ENCODE assay signal across 8 mouse cellular contexts in the genomic region with DNA sequence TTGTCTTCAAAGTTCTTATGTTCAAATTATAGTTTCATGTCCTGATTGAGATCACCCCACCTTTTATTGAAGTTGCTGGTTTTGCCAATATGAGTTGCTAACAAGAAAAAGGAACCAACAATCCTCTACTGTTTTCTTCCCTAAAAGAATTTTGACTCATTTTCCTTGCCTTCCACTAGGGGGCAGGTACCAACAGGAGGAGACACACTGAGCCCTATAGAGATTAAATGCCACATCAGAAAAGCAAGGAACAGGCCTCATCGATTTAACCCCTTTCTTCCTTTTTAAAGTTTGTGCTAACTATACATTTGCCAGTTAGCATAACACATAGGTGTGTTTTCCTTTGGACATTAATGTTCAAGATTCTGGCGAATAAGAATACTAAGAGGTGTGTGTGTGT. TPM values are rescaled to one million over a fixed set of nuclear protein-coding genes. Genes with fewer than 3 reads are reported as not detected.
DNase-seq lines count a peak whose midpoint lies in the region; ATAC-seq and TF ChIP-seq lines count a peak whose summit lies in the region.

No protein-coding gene starts in this region.

- no peak overlapping the region for H3K27ac ChIP-seq in thymus, adult 2 months (ENCODE audit: control insufficient read depth, insufficient read depth, low read length)

- peak; percentile 35 for DNase-seq in heart, adult 8-10 months (ENCODE audit: low spot score)
- no peak for DNase-seq in heart, postnatal 25 days (ENCODE audit: low spot score)
- DNase-seq in thymus, postnatal 0 days (ENCODE audit: low spot score): peak; percentile 45
- DNase-seq in thymus, adult 2 months: no peak
- DNase-seq in induced T-regulatory cell, adult 2 months (ENCODE audit: low read depth): peak; percentile 80
- no peak for DNase-seq in cerebellum, postnatal 4 days (ENCODE audit: low spot score in 2 of 2)
- no peak for DNase-seq in cerebellum, adult 11-12 months

- TF ChIP-seq POLR2A in thymus, adult 2 months (IDR thresholded peaks at IDR 0.05; ENCODE audit: control insufficient read depth, extremely low read depth, insufficient read depth, low read length, poor library complexity): no peak

- intact Hi-C loops in heart, postnatal 25 days (cut with DNase I): loop anchor here (2.0 to 10.0 kb wide), 2 partner anchors 321 to 357 kb away; no protein-coding TSS in a partner anchor

- H3K4me1 ChIP-seq in thymus, adult 2 months (replicated peaks; ENCODE audit: control insufficient read depth, insufficient read depth, low read length): no peaks in the 10 kb centered on the region; the same call in 1 of the 2 replicates

- no peak for TF ChIP-seq CTCF in thymus, adult 2 months (IDR thresholded peaks at IDR 0.05; ENCODE audit: borderline replicate concordance, control insufficient read depth, extremely low read depth, insufficient read depth, low read length, poor library complexity)

- no peak for ATAC-seq in erythroblast, adult 5-6 weeks (replicated peaks; ENCODE audit: low FRiP score, poor library complexity, severe bottlenecking)

- WGBS in thymus, adult 2 months: 33% methylated on average over 2 of the region's 2 CpGs

- no peaks in the 10 kb centered on the region for H3K36me3 ChIP-seq in thymus, adult 2 months (ENCODE audit: control insufficient read depth, insufficient read depth, low read length)

- no peak overlapping the region for H3K4me3 ChIP-seq in thymus, adult 2 months (ENCODE audit: control insufficient read depth, insufficient read depth, low read length)

- no peaks in the 10 kb centered on the region for H3K27me3 ChIP-seq in thymus, adult 2 months (ENCODE audit: control insufficient read depth, insufficient read depth, low read length)

RNA-seq across cellular contexts. Expression of a gene that starts 2.4 kb away (rescaled TPM):
- total RNA-seq in heart, adult 8-10 months (2022): under 1 TPM in 3 of 4 experiments, not detected in 1; 0.27 to 0.63 (median 0.28) TPM
- under 1 TPM; 0.48 to 0.49 TPM for total RNA-seq in heart, postnatal 25 days (2021)
- polyA plus RNA-seq in thymus, postnatal 0 days (2015; fragmentation: Nextera tagmentation; extraction: Ambion mirVana): 1.8 and 2.7 TPM in 2 replicates
- polyA plus RNA-seq in thymus, adult 2 months (2012; rRNA removed): 2.4 and 3.7 TPM in 2 replicates
- 4.8 and 8.2 TPM in 2 replicates for total RNA-seq in erythroblast, adult 5-6 weeks (2015; ENCODE audit: low replicate concordance)
- 1.5 and 4.5 TPM in 2 replicates for total RNA-seq in erythroblast, adult 5-6 weeks (2017; ENCODE audit: low replicate concordance)

RNA-seq across cellular contexts. Expression of a gene that starts 21.8 kb away (rescaled TPM):
- 10 to 100 TPM in 3 of 4 experiments, 1 to 10 TPM in 1; 9.6 to 11.7 (median 10.9) TPM for total RNA-seq in heart, adult 8-10 months (2022)
- total RNA-seq in heart, postnatal 25 days (2021): 10 to 100 TPM in 1 of 2 experiments, 1 to 10 TPM in 1; 9.8 to 13.0 TPM
- 26.8 and 28.0 TPM in 2 replicates for polyA plus RNA-seq in thymus, postnatal 0 days (2015; fragmentation: Nextera tagmentation; extraction: Ambion mirVana)
- polyA plus RNA-seq in thymus, adult 2 months (2012; rRNA removed): 5.1 and 5.4 TPM in 2 replicates
- total RNA-seq in erythroblast, adult 5-6 weeks (2015; ENCODE audit: low replicate concordance): 1.7 and 5.6 TPM in 2 replicates
- 0.98 and 3.5 TPM in 2 replicates for total RNA-seq in erythroblast, adult 5-6 weeks (2017; ENCODE audit: low replicate concordance)

RNA-seq across cellular contexts. Expression of a gene that starts 43.6 kb away (rescaled TPM):
- total RNA-seq in heart, adult 8-10 months (2022): under 1 TPM in 1 of 4 experiments, not detected in 3; 0.14 TPM
- total RNA-seq in heart, postnatal 25 days (2021): not detected
- polyA plus RNA-seq in thymus, postnatal 0 days (2015; fragmentation: Nextera tagmentation; extraction: Ambion mirVana): 0.31 and 0.36 TPM in 2 replicates
- 0.87 and 0.98 TPM in 2 replicates for polyA plus RNA-seq in thymus, adult 2 months (2012; rRNA removed)
- total RNA-seq in erythroblast, adult 5-6 weeks (2015; ENCODE audit: low replicate concordance): not detected in 2 replicates
- total RNA-seq in erythroblast, adult 5-6 weeks (2017; ENCODE audit: low replicate concordance): 0.28 and 1.3 TPM in 2 replicates

RNA-seq across cellular contexts. Expression of a gene that starts 43.9 kb away (rescaled TPM):
- 1 to 10 TPM; 4.1 to 6.4 (median 5.2) TPM for total RNA-seq in heart, adult 8-10 months (2022)
- total RNA-seq in heart, postnatal 25 days (2021): 1 to 10 TPM; 3.5 to 4.2 TPM
- polyA plus RNA-seq in thymus, postnatal 0 days (2015; fragmentation: Nextera tagmentation; extraction: Ambion mirVana): 4.8 and 5.8 TPM in 2 replicates
- polyA plus RNA-seq in thymus, adult 2 months (2012; rRNA removed): 6.8 and 7.9 TPM in 2 replicates
- 0.96 and 1.7 TPM in 2 replicates for total RNA-seq in erythroblast, adult 5-6 weeks (2015; ENCODE audit: low replicate concordance)
- 2.4 and 4.6 TPM in 2 replicates for total RNA-seq in erythroblast, adult 5-6 weeks (2017; ENCODE audit: low replicate concordance)

Comparison
In these comparisons a context has a peak if more than half of its experiments do, and no peak if none do; other contexts are left out.
1. DNase-seq: peak in heart, adult 8-10 months (single experiment), thymus, postnatal 0 days (single experiment) and induced T-regulatory cell, adult 2 months (single experiment); none in heart, postnatal 25 days (single experiment), thymus, adult 2 months (single experiment), cerebellum, postnatal 4 days (0 of 2) and cerebellum, adult 11-12 months (single experiment).